Mouse (Mus musculus): Measurements from ENCODE around the gene 9030025P20Rik. TPM values are rescaled to one million over a fixed set of nuclear protein-coding genes. Genes with fewer than 3 reads are reported as not detected.
A peak's percentile ranks its signal among the peaks of the same experiment; 100 is the strongest.

The 9030025P20Rik gene
- polyA plus RNA-seq, 1 experiment, result 13.9 TPM

- peak; percentile 92 to 97 for DNase-seq (ENCODE audit: low read depth in 1 of 2, low spot score in 2 of 2)
- Histone ChIP-seq H3K4me1 (ENCODE audit: control insufficient read depth, insufficient read depth, insufficient read length) (peaks cover 3% of the 10 kb centered on the region; the same call in 1 of the 2 replicates), H3K27me3 (ENCODE audit: control insufficient read depth, insufficient read depth, low read length) (no peaks in the 10 kb centered on the region), H3K27ac (ENCODE audit: insufficient read depth, low read length) (peak within 1 kb of the TSS; percentile 65), H3K4me3 (ENCODE audit: extremely low read depth, insufficient read depth, insufficient read length) (peak within 1 kb of the TSS; percentile 84), H3K36me3 (ENCODE audit: control insufficient read depth, insufficient read depth, low read length) (0 out of 2 replicates have a peak, but pooled peaks cover 2% of the 10 kb centered on the region)
- no peak for TF ChIP-seq CTCF (IDR thresholded peaks at IDR 0.05; ENCODE audit: extremely low read depth, insufficient read depth, insufficient read length, insufficient replicate concordance)
- no peak; the same call in 1 of the 2 replicates for TF ChIP-seq POLR2A (IDR thresholded peaks at IDR 0.05; ENCODE audit: low read depth, low read length)
- under 1% methylated on average over 54 of the region's 54 CpGs for WGBS
These were observed 35.1 kb upstream of the 9030025P20Rik start, which contains the start of the genes Wdr27 and 1600012H06Rik for GRCm38 (mm10) chr17:14943009-14943728. Gene Wdr27, minus strand, starts transcription at chr17:14943158. Gene 1600012H06Rik, plus strand, starts transcription at chr17:14943184.

GRCm38 (mm10) chr17:14943729-14944059, 34.6 kb upstream of the 9030025P20Rik start:
- H3K4me1 ChIP-seq (ENCODE audit: control insufficient read depth, insufficient read depth, insufficient read length), result peaks cover 3% of the 10 kb centered on the region; the same call in 1 of the 2 replicates
- no peaks in the 10 kb centered on the region for H3K27me3 ChIP-seq (ENCODE audit: control insufficient read depth, insufficient read depth, low read length)
- H3K27ac ChIP-seq (ENCODE audit: insufficient read depth, low read length), result no peak overlapping the region
- TF ChIP-seq POLR2A (IDR thresholded peaks at IDR 0.05; ENCODE audit: low read depth, low read length), result no peak
- WGBS, result 15% methylated on average over 16 of the region's 16 CpGs
- H3K36me3 ChIP-seq (ENCODE audit: control insufficient read depth, insufficient read depth, low read length), result peaks cover 3% of the 10 kb centered on the region; the same call in 1 of the 2 replicates
- H3K4me3 ChIP-seq (ENCODE audit: extremely low read depth, insufficient read depth, insufficient read length), result peak overlapping the region; percentile 84
- DNase-seq (ENCODE audit: low read depth in 1 of 2, low spot score in 2 of 2), result no peak

- DNase-seq (ENCODE audit: low read depth in 1 of 2, low spot score in 2 of 2), result no peak
- no peak for TF ChIP-seq POLR2A (IDR thresholded peaks at IDR 0.05; ENCODE audit: low read depth, low read length)
- no peak for TF ChIP-seq CTCF (IDR thresholded peaks at IDR 0.05; ENCODE audit: extremely low read depth, insufficient read depth, insufficient read length, insufficient replicate concordance)
- H3K4me1 ChIP-seq (ENCODE audit: control insufficient read depth, insufficient read depth, insufficient read length), result peaks cover 3% of the 10 kb centered on the region; the same call in 1 of the 2 replicates
- no peak overlapping the region for H3K27ac ChIP-seq (ENCODE audit: insufficient read depth, low read length)
- H3K27me3 ChIP-seq (ENCODE audit: control insufficient read depth, insufficient read depth, low read length), result no peaks in the 10 kb centered on the region
- WGBS, result 97% methylated on average over 1 of the region's 1 CpGs
- no peak overlapping the region for H3K4me3 ChIP-seq (ENCODE audit: extremely low read depth, insufficient read depth, insufficient read length)
- peaks cover 3% of the 10 kb centered on the region; the same call in 1 of the 2 replicates for H3K36me3 ChIP-seq (ENCODE audit: control insufficient read depth, insufficient read depth, low read length)
These were observed 33.7 kb upstream of the 9030025P20Rik start for GRCm38 (mm10) chr17:14944551-14944950.

- no peak for DNase-seq (ENCODE audit: low read depth in 1 of 2, low spot score in 2 of 2)
- Histone ChIP-seq H3K4me1 (ENCODE audit: control insufficient read depth, insufficient read depth, insufficient read length) (no peaks in the 10 kb centered on the region; the same call in 1 of the 2 replicates), H3K4me3 (ENCODE audit: extremely low read depth, insufficient read depth, insufficient read length) (no peak overlapping the region), H3K27ac (ENCODE audit: insufficient read depth, low read length) (no peak overlapping the region), H3K36me3 (ENCODE audit: control insufficient read depth, insufficient read depth, low read length) (peaks cover 15% of the 10 kb centered on the region), H3K27me3 (ENCODE audit: control insufficient read depth, insufficient read depth, low read length) (no peaks in the 10 kb centered on the region)
- TF ChIP-seq CTCF (IDR thresholded peaks at IDR 0.05; ENCODE audit: extremely low read depth, insufficient read depth, insufficient read length, insufficient replicate concordance), result no peak
- TF ChIP-seq POLR2A (IDR thresholded peaks at IDR 0.05; ENCODE audit: low read depth, low read length), result no peak
- WGBS, result 94% methylated on average over 7 of the region's 7 CpGs
These were observed 29.0 kb upstream of the 9030025P20Rik start for GRCm38 (mm10) chr17:14949161-14949827.

GRCm38 (mm10) chr17:14953452-14953851, 24.8 kb upstream of the 9030025P20Rik start:
- Histone ChIP-seq H3K4me3 (ENCODE audit: extremely low read depth, insufficient read depth, insufficient read length) (no peak overlapping the region), H3K4me1 (ENCODE audit: control insufficient read depth, insufficient read depth, insufficient read length) (no peaks in the 10 kb centered on the region), H3K27ac (ENCODE audit: insufficient read depth, low read length) (no peak overlapping the region), H3K27me3 (ENCODE audit: control insufficient read depth, insufficient read depth, low read length) (no peaks in the 10 kb centered on the region), H3K36me3 (ENCODE audit: control insufficient read depth, insufficient read depth, low read length) (peaks cover 14% of the 10 kb centered on the region)
- 86% methylated on average over 8 of the region's 8 CpGs for WGBS
- DNase-seq (ENCODE audit: low read depth in 1 of 2, low spot score in 2 of 2), result no peak
- TF ChIP-seq POLR2A (IDR thresholded peaks at IDR 0.05; ENCODE audit: low read depth, low read length) (no peak), CTCF (IDR thresholded peaks at IDR 0.05; ENCODE audit: extremely low read depth, insufficient read depth, insufficient read length, insufficient replicate concordance) (no peak)

- no peak overlapping the region for H3K27ac ChIP-seq (ENCODE audit: insufficient read depth, low read length)
- WGBS, result 59% methylated on average over 5 of the region's 5 CpGs
- no peaks in the 10 kb centered on the region for H3K27me3 ChIP-seq (ENCODE audit: control insufficient read depth, insufficient read depth, low read length)
- no peak for TF ChIP-seq POLR2A (IDR thresholded peaks at IDR 0.05; ENCODE audit: low read depth, low read length)
- TF ChIP-seq CTCF (IDR thresholded peaks at IDR 0.05; ENCODE audit: extremely low read depth, insufficient read depth, insufficient read length, insufficient replicate concordance), result no peak
- H3K4me3 ChIP-seq (ENCODE audit: extremely low read depth, insufficient read depth, insufficient read length), result no peak overlapping the region
- no peaks in the 10 kb centered on the region for H3K4me1 ChIP-seq (ENCODE audit: control insufficient read depth, insufficient read depth, insufficient read length)
- peaks cover 6% of the 10 kb centered on the region for H3K36me3 ChIP-seq (ENCODE audit: control insufficient read depth, insufficient read depth, low read length)
- no peak for DNase-seq (ENCODE audit: low read depth in 1 of 2, low spot score in 2 of 2)
These were observed 19.5 kb upstream of the 9030025P20Rik start for GRCm38 (mm10) chr17:14958686-14959327.

All from spleen, adult 2 months (tissue).